Mouse (Mus musculus): Measurements from ENCODE around the gene Zcwpw1. TPM values are rescaled to one million over a fixed set of nuclear protein-coding genes. Genes with fewer than 3 reads are reported as not detected.

Gene Zcwpw1
- total and polyA plus RNA-seq, 3 experiments, result 11.1 to 16.0 TPM; not detected in 1

- Histone ChIP-seq H3K79me2 (ENCODE audit: control insufficient read depth, insufficient read depth, low read length, poor library complexity) (no peaks in the 10 kb centered on the region; the same call in 1 of the 2 replicates), H3K9ac (ENCODE audit: control insufficient read depth, low read depth, low read length, poor library complexity, severe bottlenecking) (no peak overlapping the region), H3K27me3 (ENCODE audit: control insufficient read depth in 1 of 2, insufficient read depth in 2 of 2, low read length in 2 of 2) (no peaks in the 10 kb centered on the region), H3K27ac (ENCODE audit: control insufficient read depth, low read depth, low read length) (no peak overlapping the region), H3K9me3 (replicated peaks; ENCODE audit: insufficient read depth, low read length) (no peaks in the 10 kb centered on the region), H3K4me1 (ENCODE audit: control insufficient read depth in 1 of 2, insufficient read depth in 2 of 2, low read length in 2 of 2) (no peaks in the 10 kb centered on the region; a peak in 1 of 4 replicates), H3K36me3 (ENCODE audit: control insufficient read depth in 1 of 2, insufficient read depth in 2 of 2, low read length in 2 of 2) (no peaks in the 10 kb centered on the region), H3K4me3 (ENCODE audit: control insufficient read depth in 1 of 2, insufficient read depth in 1 of 2, low read depth in 2 of 2, low read length in 2 of 2) (no peak overlapping the region)
- TF ChIP-seq RAD21 (IDR thresholded peaks at IDR 0.05; ENCODE audit: low read depth, low read length) (peak; percentile 22), TCF12 (IDR thresholded peaks at IDR 0.05; ENCODE audit: low read depth, low read length) (no peak), CHD2 (IDR thresholded peaks at IDR 0.05; ENCODE audit: low read length) (no peak), E2F4 (IDR thresholded peaks at IDR 0.05; ENCODE audit: borderline replicate concordance, low read depth, low read length) (no peak), SMC3 (IDR thresholded peaks at IDR 0.05; ENCODE audit: low read depth, low read length) (peak; percentile 47), CTCF (IDR thresholded peaks at IDR 0.05 in 2 of 3, conservative IDR thresholded peaks at IDR 0.05 in 1 of 3; ENCODE audit: control insufficient read depth in 1 of 3, insufficient read depth in 1 of 3, low read depth in 2 of 3, low read length in 3 of 3, poor library complexity in 1 of 3, severe bottlenecking in 1 of 3) (peak in 2 of 3 experiments; percentile 9 to 48; a peak in 2 of 6 replicates), JUND (IDR thresholded peaks at IDR 0.05; ENCODE audit: low read depth, low read length) (peak; percentile 93)
- peak; percentile 43 for DNase-seq (ENCODE audit: low read depth, low spot score)
Observed at GRCm38 (mm10) chr5:137738516-137738915, 49.1 kb upstream of the Zcwpw1 start.

DNA sequence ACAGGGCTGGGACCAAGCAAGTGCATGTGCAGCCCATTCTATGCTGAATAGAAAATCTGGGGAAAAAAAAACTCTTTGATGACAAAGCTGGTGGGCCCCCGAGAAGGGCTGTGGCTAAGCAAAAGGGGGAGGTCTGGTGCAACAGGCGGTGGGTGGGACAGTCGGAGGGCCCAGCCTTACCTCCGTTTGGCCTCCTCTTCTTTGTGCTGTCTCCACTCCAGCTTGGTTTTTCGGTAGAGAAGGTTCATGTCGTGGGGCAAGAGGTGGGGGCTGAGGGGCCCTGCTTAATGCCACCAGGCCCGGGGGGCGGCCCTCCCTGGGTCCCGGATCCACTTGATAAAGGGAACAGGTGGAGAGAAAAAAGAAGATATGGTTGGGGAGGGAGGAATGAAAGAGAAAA, 48.1 kb upstream of the Zcwpw1 start:
- Histone ChIP-seq H3K36me3 (ENCODE audit: control insufficient read depth in 1 of 2, insufficient read depth in 2 of 2, low read length in 2 of 2) (no peaks in the 10 kb centered on the region), H3K9ac (ENCODE audit: control insufficient read depth, low read depth, low read length, poor library complexity, severe bottlenecking) (no peak overlapping the region), H3K27me3 (ENCODE audit: control insufficient read depth in 1 of 2, insufficient read depth in 2 of 2, low read length in 2 of 2) (no peaks in the 10 kb centered on the region), H3K27ac (ENCODE audit: control insufficient read depth, low read depth, low read length) (no peak overlapping the region), H3K4me3 (ENCODE audit: control insufficient read depth in 1 of 2, insufficient read depth in 1 of 2, low read depth in 2 of 2, low read length in 2 of 2) (no peak overlapping the region), H3K9me3 (replicated peaks; ENCODE audit: insufficient read depth, low read length) (no peaks in the 10 kb centered on the region), H3K4me1 (ENCODE audit: control insufficient read depth in 1 of 2, insufficient read depth in 2 of 2, low read length in 2 of 2) (peaks cover 0 to 2% of the 10 kb centered on the region in 2 experiments; a peak in 2 of 4 replicates), H3K79me2 (ENCODE audit: control insufficient read depth, insufficient read depth, low read length, poor library complexity) (no peaks in the 10 kb centered on the region; the same call in 1 of the 2 replicates)
- TF ChIP-seq ZC3H11A (IDR thresholded peaks at IDR 0.05; ENCODE audit: low read depth, low read length), result no peak
- TF ChIP-seq SIN3A (IDR thresholded peaks at IDR 0.05; ENCODE audit: low read length), result no peak
- TF ChIP-seq UBTF (IDR thresholded peaks at IDR 0.05; ENCODE audit: borderline replicate concordance, insufficient read depth, low read depth, low read length), result no peak
- no peak for TF ChIP-seq BHLHE40 (IDR thresholded peaks at IDR 0.05; ENCODE audit: borderline replicate concordance, low read depth, low read length)
- TF ChIP-seq ZMIZ1 (IDR thresholded peaks at IDR 0.05; ENCODE audit: low read depth, low read length), result no peak
- TF ChIP-seq GABPA (IDR thresholded peaks at IDR 0.05; ENCODE audit: low read depth, low read length), result no peak
- TF ChIP-seq CTCF (IDR thresholded peaks at IDR 0.05 in 2 of 3, conservative IDR thresholded peaks at IDR 0.05 in 1 of 3; ENCODE audit: control insufficient read depth in 1 of 3, insufficient read depth in 1 of 3, low read depth in 2 of 3, low read length in 3 of 3, poor library complexity in 1 of 3, severe bottlenecking in 1 of 3), result no peak
- TF ChIP-seq ZNF384 (IDR thresholded peaks at IDR 0.05; ENCODE audit: low read depth, low read length), result no peak
- TF ChIP-seq MAZ (IDR thresholded peaks at IDR 0.05; ENCODE audit: low read depth, low read length), result no peak
- no peak for TF ChIP-seq JUND (IDR thresholded peaks at IDR 0.05; ENCODE audit: low read depth, low read length)
- no peak for TF ChIP-seq CHD2 (IDR thresholded peaks at IDR 0.05; ENCODE audit: low read length)
- no peak for TF ChIP-seq KAT2A (conservative IDR thresholded peaks at IDR 0.05; ENCODE audit: low read depth, low read length)
- TF ChIP-seq RAD21 (IDR thresholded peaks at IDR 0.05; ENCODE audit: low read depth, low read length), result no peak
- no peak for TF ChIP-seq NRF1 (IDR thresholded peaks at IDR 0.05; ENCODE audit: insufficient read depth, low read depth, low read length, poor library complexity, severe bottlenecking)
- no peak for TF ChIP-seq EP300 (IDR thresholded peaks at IDR 0.05; ENCODE audit: low read depth in 1 of 2, low read length in 2 of 2)
- no peak for TF ChIP-seq GATA1 (IDR thresholded peaks at IDR 0.05; ENCODE audit: low read depth, low read length)
- TF ChIP-seq MXI1 (IDR thresholded peaks at IDR 0.05; ENCODE audit: low read depth, low read length), result no peak
- TF ChIP-seq E2F4 (IDR thresholded peaks at IDR 0.05; ENCODE audit: borderline replicate concordance, low read depth, low read length), result no peak
- no peak for TF ChIP-seq HCFC1 (IDR thresholded peaks at IDR 0.05; ENCODE audit: low read depth, low read length)
- no peak for DNase-seq (ENCODE audit: low read depth, low spot score)
